Mouse (Mus musculus): ENCODE results near the gene Scap. TPM values are rescaled to one million over a fixed set of nuclear protein-coding genes. Genes with fewer than 3 reads are reported as not detected.

Scap gene
- polyA plus RNA-seq, 1 experiment from 2014 or later = 14.9 TPM

- Histone ChIP-seq H3K4me3 (ENCODE audit: low read depth, low read length) (no peak overlapping the region), H3K36me3 (ENCODE audit: control insufficient read depth, insufficient read depth) (no peaks in the 10 kb centered on the region), H3K9ac (ENCODE audit: low read depth, low read length) (no peak overlapping the region), H3K9me3 (ENCODE audit: control insufficient read depth) (no peaks in the 10 kb centered on the region), H3K27ac (ENCODE audit: low read depth, low read length) (no peak overlapping the region), H3K27me3 (replicated peaks; ENCODE audit: control insufficient read depth, insufficient read depth, low read length) (no peaks in the 10 kb centered on the region), H3K4me2 (replicated peaks; ENCODE audit: low read depth) (no peak overlapping the region), H3K4me1 (replicated peaks; ENCODE audit: control insufficient read depth, insufficient read depth, low read length) (no peaks in the 10 kb centered on the region)
- peak; percentile 53; the same call in 1 of the 2 replicates for ATAC-seq
- 5% methylated on average over 5 of the region's 5 CpGs for WGBS
- peak; percentile 96 for TF ChIP-seq CTCF (IDR thresholded peaks at IDR 0.05; ENCODE audit: low read depth)
Observed at GRCm38 (mm10) chr9:110296867-110297627, 36.0 kb upstream of the Scap start.

- no peaks in the 10 kb centered on the region for H3K27me3 ChIP-seq (replicated peaks; ENCODE audit: control insufficient read depth, insufficient read depth, low read length)
- WGBS = 5% methylated on average over 4 of the region's 4 CpGs
- no peaks in the 10 kb centered on the region for H3K9me3 ChIP-seq (ENCODE audit: control insufficient read depth)
- TF ChIP-seq CTCF (IDR thresholded peaks at IDR 0.05; ENCODE audit: low read depth) = peak; percentile 56
- H3K4me3 ChIP-seq (ENCODE audit: low read depth, low read length) = peak overlapping the region; percentile 63
- peak overlapping the region; percentile 59 for H3K9ac ChIP-seq (ENCODE audit: low read depth, low read length)
- peak overlapping the region; percentile 87 for H3K4me2 ChIP-seq (replicated peaks; ENCODE audit: low read depth)
- no peaks in the 10 kb centered on the region for H3K36me3 ChIP-seq (ENCODE audit: control insufficient read depth, insufficient read depth)
- ATAC-seq = no peak
- H3K4me1 ChIP-seq (replicated peaks; ENCODE audit: control insufficient read depth, insufficient read depth, low read length) = no peaks in the 10 kb centered on the region
- peak overlapping the region; percentile 87 for H3K27ac ChIP-seq (ENCODE audit: low read depth, low read length)
Observed at GRCm38 (mm10) chr9:110304516-110304915, 28.6 kb upstream of the Scap start.

- under 1% methylated on average over 46 of the region's 46 CpGs for WGBS
Observed at GRCm38 (mm10) chr9:110304969-110305651, 28.0 kb upstream of the Scap start, which contains the start of gene Elp6. TSS of gene Elp6 (plus strand) at chr9:110305173.

GRCm38 (mm10) chr9:110306371-110306770 is 26.7 kb upstream of the Scap start:
- no peak overlapping the region for H3K27ac ChIP-seq (ENCODE audit: low read depth, low read length)
- WGBS = 88% methylated on average over 5 of the region's 5 CpGs
- peaks cover 4% of the 10 kb centered on the region; the same call in 1 of the 2 replicates for H3K36me3 ChIP-seq (ENCODE audit: control insufficient read depth, insufficient read depth)
- no peaks in the 10 kb centered on the region for H3K9me3 ChIP-seq (ENCODE audit: control insufficient read depth)
- H3K4me1 ChIP-seq (replicated peaks; ENCODE audit: control insufficient read depth, insufficient read depth, low read length) = no peaks in the 10 kb centered on the region
- H3K9ac ChIP-seq (ENCODE audit: low read depth, low read length) = no peak overlapping the region
- H3K27me3 ChIP-seq (replicated peaks; ENCODE audit: control insufficient read depth, insufficient read depth, low read length) = no peaks in the 10 kb centered on the region
- no peak for ATAC-seq
- H3K4me3 ChIP-seq (ENCODE audit: low read depth, low read length) = no peak overlapping the region
- no peak for TF ChIP-seq CTCF (IDR thresholded peaks at IDR 0.05; ENCODE audit: low read depth)
- H3K4me2 ChIP-seq (replicated peaks; ENCODE audit: low read depth) = no peak overlapping the region

More at GRCm38 (mm10) chr9:110304969-110305651, 28.0 kb upstream of the Scap start, which contains the start of gene Elp6:
- Histone ChIP-seq H3K27me3 (replicated peaks; ENCODE audit: control insufficient read depth, insufficient read depth, low read length) (no peaks in the 10 kb centered on the region), H3K9me3 (ENCODE audit: control insufficient read depth) (no peaks in the 10 kb centered on the region), H3K4me1 (replicated peaks; ENCODE audit: control insufficient read depth, insufficient read depth, low read length) (no peaks in the 10 kb centered on the region), H3K36me3 (ENCODE audit: control insufficient read depth, insufficient read depth) (no peaks in the 10 kb centered on the region), H3K27ac (ENCODE audit: low read depth, low read length) (peak within 1 kb of the TSS; percentile 87), H3K9ac (ENCODE audit: low read depth, low read length) (peak within 1 kb of the TSS; percentile 59), H3K4me3 (ENCODE audit: low read depth, low read length) (peak within 1 kb of the TSS; percentile 63), H3K4me2 (replicated peaks; ENCODE audit: low read depth) (peak within 1 kb of the TSS; percentile 87)
- no peak for TF ChIP-seq CTCF (IDR thresholded peaks at IDR 0.05; ENCODE audit: low read depth)
- ATAC-seq = peak; percentile 97

GRCm38 (mm10) chr9:110314706-110315105 is 18.4 kb upstream of the Scap start:
- Histone ChIP-seq H3K9me3 (ENCODE audit: control insufficient read depth) (no peaks in the 10 kb centered on the region), H3K27ac (ENCODE audit: low read depth, low read length) (no peak overlapping the region), H3K36me3 (ENCODE audit: control insufficient read depth, insufficient read depth) (peaks cover 28% of the 10 kb centered on the region), H3K27me3 (replicated peaks; ENCODE audit: control insufficient read depth, insufficient read depth, low read length) (no peaks in the 10 kb centered on the region), H3K9ac (ENCODE audit: low read depth, low read length) (no peak overlapping the region), H3K4me1 (replicated peaks; ENCODE audit: control insufficient read depth, insufficient read depth, low read length) (no peaks in the 10 kb centered on the region), H3K4me2 (replicated peaks; ENCODE audit: low read depth) (no peak overlapping the region), H3K4me3 (ENCODE audit: low read depth, low read length) (no peak overlapping the region)
- WGBS = 79% methylated on average over 5 of the region's 5 CpGs
- ATAC-seq = no peak
- no peak for TF ChIP-seq CTCF (IDR thresholded peaks at IDR 0.05; ENCODE audit: low read depth)

GRCm38 (mm10) chr9:110315410-110315809 is 17.7 kb upstream of the Scap start:
- H3K36me3 ChIP-seq (ENCODE audit: control insufficient read depth, insufficient read depth) = peaks cover 28% of the 10 kb centered on the region
- H3K27ac ChIP-seq (ENCODE audit: low read depth, low read length) = no peak overlapping the region
- H3K9ac ChIP-seq (ENCODE audit: low read depth, low read length) = no peak overlapping the region
- no peaks in the 10 kb centered on the region for H3K9me3 ChIP-seq (ENCODE audit: control insufficient read depth)
- no peak overlapping the region for H3K4me3 ChIP-seq (ENCODE audit: low read depth, low read length)
- H3K4me1 ChIP-seq (replicated peaks; ENCODE audit: control insufficient read depth, insufficient read depth, low read length) = no peaks in the 10 kb centered on the region
- H3K27me3 ChIP-seq (replicated peaks; ENCODE audit: control insufficient read depth, insufficient read depth, low read length) = no peaks in the 10 kb centered on the region
- ATAC-seq = no peak
- WGBS = 86% methylated on average over 6 of the region's 6 CpGs
- TF ChIP-seq CTCF (IDR thresholded peaks at IDR 0.05; ENCODE audit: low read depth) = no peak
- no peak overlapping the region for H3K4me2 ChIP-seq (replicated peaks; ENCODE audit: low read depth)

Data from intestine, postnatal 0 days (tissue).